Mouse (Mus musculus): ENCODE data around the gene Tbx5. TPM values are rescaled to one million over a fixed set of nuclear protein-coding genes. Genes with fewer than 3 reads are reported as not detected.

The Tbx5 gene
- polyA plus RNA-seq (2012; rRNA removed) = 36.9 and 39.3 TPM in 2 replicates
- polyA plus RNA-seq (2014; fragmentation: Nextera tagmentation; extraction: Ambion mirVana) = 22.4 and 29.3 TPM in 2 replicates

- H3K9me3 ChIP-seq (ENCODE audit: control insufficient read depth, low read length) = no peaks in the 10 kb centered on the region
- peak within 1 kb of the TSS; percentile 94 for H3K9ac ChIP-seq (ENCODE audit: low read depth, low read length, severe bottlenecking)
- 0 out of 2 replicates have a peak, but pooled peaks cover 8% of the 10 kb centered on the region for H3K36me3 ChIP-seq (ENCODE audit: control insufficient read depth, insufficient read depth, low read length)
- DNase-seq (ENCODE audit: low spot score) (no peak), ATAC-seq (ENCODE audit: low FRiP score, low read depth) (no peak)
- no peak for TF ChIP-seq POLR2A (IDR thresholded peaks at IDR 0.05; ENCODE audit: borderline replicate concordance, extremely low read depth, insufficient read depth, insufficient read length)
- peaks cover 56% of the 10 kb centered on the region for H3K27me3 ChIP-seq (ENCODE audit: control insufficient read depth, insufficient read depth, low read length)
- WGBS = under 1% methylated on average over 16 of the region's 16 CpGs
- peak within 1 kb of the TSS; percentile 54 for H3K4me3 ChIP-seq (replicated peaks; ENCODE audit: low read length)
- peak within 1 kb of the TSS; percentile 66 for H3K4me2 ChIP-seq (replicated peaks; ENCODE audit: low read depth, low read length, severe bottlenecking)
- peaks cover 8% of the 10 kb centered on the region; the same call in 1 of the 2 replicates for H3K4me1 ChIP-seq (ENCODE audit: control insufficient read depth, insufficient read depth, low read length)
- H3K27ac ChIP-seq (replicated peaks; ENCODE audit: low read depth, low read length) = peak within 1 kb of the TSS; percentile 96
Observed at GRCm38 (mm10) chr5:119832479-119832796, at the start of gene Tbx5. Tbx5 (plus strand) TSS chr5:119832668.

GRCm38 (mm10) chr5:119785959-119786358 is 46.5 kb upstream of the Tbx5 start:
- H3K27ac ChIP-seq (replicated peaks; ENCODE audit: low read depth, low read length) = no peak overlapping the region
- H3K9ac ChIP-seq (ENCODE audit: low read depth, low read length, severe bottlenecking) = no peak overlapping the region
- no peak overlapping the region for H3K4me2 ChIP-seq (replicated peaks; ENCODE audit: low read depth, low read length, severe bottlenecking)
- ATAC-seq (ENCODE audit: low FRiP score, low read depth) = no peak
- no peaks in the 10 kb centered on the region for H3K27me3 ChIP-seq (ENCODE audit: control insufficient read depth, insufficient read depth, low read length)
- no peak for DNase-seq (ENCODE audit: low spot score)
- no peaks in the 10 kb centered on the region for H3K4me1 ChIP-seq (ENCODE audit: control insufficient read depth, insufficient read depth, low read length)
- WGBS = 90% methylated on average over 7 of the region's 7 CpGs
- no peak for TF ChIP-seq POLR2A (IDR thresholded peaks at IDR 0.05; ENCODE audit: borderline replicate concordance, extremely low read depth, insufficient read depth, insufficient read length)
- H3K9me3 ChIP-seq (ENCODE audit: control insufficient read depth, low read length) = 0 out of 2 replicates have a peak, but pooled peaks cover 4% of the 10 kb centered on the region
- H3K36me3 ChIP-seq (ENCODE audit: control insufficient read depth, insufficient read depth, low read length) = no peaks in the 10 kb centered on the region
- no peak overlapping the region for H3K4me3 ChIP-seq (replicated peaks; ENCODE audit: low read length)

DNA sequence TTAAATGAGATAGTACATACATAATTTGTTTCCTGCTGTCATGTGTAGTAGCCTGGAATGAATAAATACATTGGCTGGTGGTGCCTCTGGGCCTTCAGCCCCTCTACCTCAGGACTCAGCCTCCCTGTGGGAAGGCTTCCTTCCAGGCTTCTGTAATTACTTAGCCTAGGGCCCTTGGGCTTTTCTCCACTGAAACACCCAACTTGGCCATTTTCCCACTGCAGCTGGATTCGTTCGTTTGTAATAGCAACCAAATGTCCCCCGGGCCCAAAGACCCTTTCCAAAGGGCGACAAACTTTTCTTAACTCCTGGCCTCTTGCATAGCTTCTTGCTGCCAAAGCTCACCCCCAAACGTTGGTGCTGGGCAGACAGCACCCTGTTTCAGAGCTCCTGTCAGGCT is 40.8 kb upstream of the Tbx5 start:
- DNase-seq (ENCODE audit: low spot score) = peak; percentile 60
- H3K9me3 ChIP-seq (ENCODE audit: control insufficient read depth, low read length) = 0 out of 2 replicates have a peak, but pooled peaks cover 4% of the 10 kb centered on the region
- 14% methylated on average over 5 of the region's 5 CpGs for WGBS
- peak overlapping the region; percentile 25; the same call in 1 of the 2 replicates for H3K9ac ChIP-seq (ENCODE audit: low read depth, low read length, severe bottlenecking)
- TF ChIP-seq POLR2A (IDR thresholded peaks at IDR 0.05; ENCODE audit: borderline replicate concordance, extremely low read depth, insufficient read depth, insufficient read length) = no peak
- ATAC-seq (ENCODE audit: low FRiP score, low read depth) = no peak
- no peak overlapping the region for H3K27ac ChIP-seq (replicated peaks; ENCODE audit: low read depth, low read length)
- H3K4me1 ChIP-seq (ENCODE audit: control insufficient read depth, insufficient read depth, low read length) = peaks cover 5% of the 10 kb centered on the region; the same call in 1 of the 2 replicates
- H3K4me2 ChIP-seq (replicated peaks; ENCODE audit: low read depth, low read length, severe bottlenecking) = no peak overlapping the region
- H3K36me3 ChIP-seq (ENCODE audit: control insufficient read depth, insufficient read depth, low read length) = no peaks in the 10 kb centered on the region
- peaks cover 35% of the 10 kb centered on the region for H3K27me3 ChIP-seq (ENCODE audit: control insufficient read depth, insufficient read depth, low read length)
- no peak overlapping the region for H3K4me3 ChIP-seq (replicated peaks; ENCODE audit: low read length)

DNA sequence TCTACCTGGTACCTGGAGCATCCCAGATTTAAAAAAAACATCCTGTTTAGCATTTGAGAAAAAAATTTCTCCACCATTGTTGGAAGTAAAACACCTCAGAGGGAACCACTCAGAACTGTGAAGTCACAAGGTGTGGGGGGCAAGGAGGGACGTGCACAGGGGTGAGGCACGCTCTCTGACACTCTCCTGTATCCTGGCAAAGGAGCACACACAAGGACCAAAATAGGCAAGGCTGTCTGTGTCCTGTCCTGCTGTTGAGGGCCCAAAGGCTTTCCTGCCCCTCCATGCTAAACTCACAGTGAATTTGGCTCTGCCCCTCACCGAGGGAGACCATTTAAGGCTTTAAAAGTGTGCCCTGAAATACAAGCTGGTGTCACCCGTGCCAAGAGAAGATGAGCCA is 38.5 kb upstream of the Tbx5 start:
- Histone ChIP-seq H3K9ac (ENCODE audit: low read depth, low read length, severe bottlenecking) (no peak overlapping the region), H3K27me3 (ENCODE audit: control insufficient read depth, insufficient read depth, low read length) (peaks cover 52% of the 10 kb centered on the region), H3K4me3 (replicated peaks; ENCODE audit: low read length) (no peak overlapping the region), H3K9me3 (ENCODE audit: control insufficient read depth, low read length) (0 out of 2 replicates have a peak, but pooled peaks cover 4% of the 10 kb centered on the region), H3K27ac (replicated peaks; ENCODE audit: low read depth, low read length) (no peak overlapping the region), H3K36me3 (ENCODE audit: control insufficient read depth, insufficient read depth, low read length) (no peaks in the 10 kb centered on the region), H3K4me1 (ENCODE audit: control insufficient read depth, insufficient read depth, low read length) (peaks cover 5% of the 10 kb centered on the region; the same call in 1 of the 2 replicates), H3K4me2 (replicated peaks; ENCODE audit: low read depth, low read length, severe bottlenecking) (no peak overlapping the region)
- WGBS = 14% methylated on average over 4 of the region's 4 CpGs
- no peak for DNase-seq (ENCODE audit: low spot score)
- ATAC-seq (ENCODE audit: low FRiP score, low read depth) = no peak
- TF ChIP-seq POLR2A (IDR thresholded peaks at IDR 0.05; ENCODE audit: borderline replicate concordance, extremely low read depth, insufficient read depth, insufficient read length) = no peak

DNA sequence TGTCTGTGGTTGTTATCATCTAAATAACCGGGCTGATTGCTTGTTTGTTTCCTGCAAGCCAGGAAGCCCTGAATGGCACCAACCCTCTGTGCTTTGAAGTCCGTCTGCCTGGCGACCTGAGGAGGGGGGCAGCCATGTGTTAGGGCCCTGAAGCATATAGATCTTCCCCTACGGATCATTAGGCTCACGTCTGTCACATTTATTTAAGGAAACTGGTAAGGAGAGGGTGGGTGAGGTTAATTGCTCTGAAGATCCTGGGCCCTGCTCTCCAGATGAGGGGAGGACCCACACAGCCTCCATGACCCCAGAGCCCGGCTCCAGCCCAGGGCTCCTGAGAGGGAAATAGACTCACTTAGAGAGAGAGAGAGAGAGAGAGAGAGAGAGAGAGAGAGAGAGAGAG is 37.1 kb upstream of the Tbx5 start:
- DNase-seq (ENCODE audit: low spot score) = no peak
- TF ChIP-seq POLR2A (IDR thresholded peaks at IDR 0.05; ENCODE audit: borderline replicate concordance, extremely low read depth, insufficient read depth, insufficient read length) = no peak
- Histone ChIP-seq H3K27ac (replicated peaks; ENCODE audit: low read depth, low read length) (no peak overlapping the region), H3K9me3 (ENCODE audit: control insufficient read depth, low read length) (no peaks in the 10 kb centered on the region), H3K4me3 (replicated peaks; ENCODE audit: low read length) (no peak overlapping the region), H3K36me3 (ENCODE audit: control insufficient read depth, insufficient read depth, low read length) (no peaks in the 10 kb centered on the region), H3K9ac (ENCODE audit: low read depth, low read length, severe bottlenecking) (no peak overlapping the region), H3K4me2 (replicated peaks; ENCODE audit: low read depth, low read length, severe bottlenecking) (no peak overlapping the region), H3K27me3 (ENCODE audit: control insufficient read depth, insufficient read depth, low read length) (peaks cover 66% of the 10 kb centered on the region), H3K4me1 (ENCODE audit: control insufficient read depth, insufficient read depth, low read length) (peaks cover 11% of the 10 kb centered on the region)
- WGBS = 8% methylated on average over 6 of the region's 6 CpGs
- ATAC-seq (ENCODE audit: low FRiP score, low read depth) = no peak
